Mouse (Mus musculus) heart, adult 2 months (tissue): ENCODE results near the gene Pde4c. TPM values are rescaled to one million over a fixed set of nuclear protein-coding genes. Genes with fewer than 3 reads are reported as not detected.
A peak's percentile ranks its signal among the peaks of the same experiment; 100 is the strongest.

Experiments used
- DNase-seq, 2 experiments: peaks; one replicate each; pipeline ENCODE4 v3.0.0; 2021
- H3K27ac ChIP-seq: fragments of 200-600 bp; 2 replicates; pipeline ENCODE4 v1.8.1; 2022
- H3K27me3 ChIP-seq: fragments of 200-500 bp; 2 replicates; pipeline ENCODE4 v1.6.1; 2012; ENCODE audit warnings: mild to moderate bottlenecking, low read length, inconsistent platforms, mixed read lengths; ENCODE audit not compliant: control insufficient read depth, insufficient read depth
- H3K36me3 ChIP-seq: fragments of 200-500 bp; 2 replicates; pipeline ENCODE4 v1.6.1; 2012; ENCODE audit warnings: low read length, inconsistent platforms; ENCODE audit not compliant: control insufficient read depth, insufficient read depth
- H3K4me1 ChIP-seq: fragments of 200-500 bp; 2 replicates; pipeline ENCODE4 v1.6.1; 2011; ENCODE audit warnings: low read length; ENCODE audit not compliant: control insufficient read depth, insufficient read depth
- H3K4me3 ChIP-seq: fragments of 200-600 bp; 2 replicates; pipeline ENCODE4 v1.8.1; 2022
- H3K79me2 ChIP-seq: fragments of 200-500 bp; replicated peaks from 2 replicates; pipeline ENCODE4 v1.6.1; 2012; ENCODE audit warnings: mild to moderate bottlenecking, inconsistent platforms, low read length, moderate library complexity, mixed read lengths; ENCODE audit not compliant: control insufficient read depth, insufficient read depth
- H3K9ac ChIP-seq: fragments of 200-500 bp; 2 replicates; pipeline ENCODE4 v1.6.1; 2012; ENCODE audit warnings: low read depth, mild to moderate bottlenecking, control low read depth, inconsistent platforms, low read length, mixed read lengths
- CTCF ChIP-seq: fragments of 200-600 bp; IDR thresholded peaks from 2 replicates; pipeline ENCODE4 v1.8.1; 2022; ENCODE audit warnings: antibody characterized with exemption, mild to moderate bottlenecking, moderate library complexity
- EP300 ChIP-seq: fragments of 200-500 bp; IDR thresholded peaks from 2 replicates; pipeline ENCODE4 v1.6.1; 2011; ENCODE audit warnings: low read depth, low read length, control low read depth; ENCODE audit not compliant: insufficient read depth
- POLR2A ChIP-seq: fragments of 200-500 bp; IDR thresholded peaks from 2 replicates; pipeline ENCODE4 v1.6.1; 2011; ENCODE audit warnings: mild to moderate bottlenecking, low read depth, low read length, control low read depth; ENCODE audit not compliant: insufficient read depth
- WGBS: fragments of 180-500 bp; shearing (Covaris S2); methylation state at CpG from one replicate; pipeline ENCODE4 v1.1.7; 2018; 5-methylcytosine and 5-hydroxymethylcytosine counted together
- intact Hi-C: fragments of 180-260 bp; cut with DNase I; formaldehyde crosslinking; loops from one replicate; pipeline ENCODE4 v1.15.1; 2025
- microRNA-seq, 2 experiments: library from miRNA; unstranded; fragments of <30 nt; microRNA quantifications; one replicate each; pipeline ENCODE4 v1.2.0; 2021
- polyA plus RNA-seq: library from polyadenylated mRNA; depleted of rRNA; stranded (reverse); fragments of >200 nt; gene quantifications from 2 replicates; pipeline ENCODE4 v1.2.3, GENCODE M21; 2012; rRNA removed
- total RNA-seq, 2 experiments: library from RNA; stranded (reverse); gene quantifications; 2 replicates each; pipeline ENCODE4 v1.2.3; 2021

The Pde4c gene
- total and polyA plus RNA-seq, 3 experiments = 2.3 to 11.0 (median 2.7) TPM

DNA sequence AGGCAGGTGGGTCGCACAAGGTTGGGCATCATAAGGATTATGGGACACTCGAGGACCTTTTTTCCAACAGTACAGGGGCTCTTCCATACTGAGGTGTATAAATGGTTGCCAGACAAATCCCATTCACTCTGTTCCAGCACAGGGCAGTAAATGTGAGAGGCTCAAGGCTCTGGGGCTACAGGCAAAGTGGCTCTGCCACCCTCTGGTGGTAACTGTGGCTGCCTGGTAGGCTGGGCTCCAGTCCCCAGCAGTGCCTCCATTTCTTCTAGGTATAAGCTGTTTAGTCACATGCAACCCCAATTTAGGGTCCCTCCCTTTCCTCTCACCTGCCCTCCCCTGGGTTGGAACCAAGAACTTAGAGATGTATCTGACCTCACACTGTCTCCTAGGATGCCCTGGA is 71.8 kb downstream of the Pde4c start:
- no peaks in the 10 kb centered on the region for H3K27me3 ChIP-seq

DNA sequence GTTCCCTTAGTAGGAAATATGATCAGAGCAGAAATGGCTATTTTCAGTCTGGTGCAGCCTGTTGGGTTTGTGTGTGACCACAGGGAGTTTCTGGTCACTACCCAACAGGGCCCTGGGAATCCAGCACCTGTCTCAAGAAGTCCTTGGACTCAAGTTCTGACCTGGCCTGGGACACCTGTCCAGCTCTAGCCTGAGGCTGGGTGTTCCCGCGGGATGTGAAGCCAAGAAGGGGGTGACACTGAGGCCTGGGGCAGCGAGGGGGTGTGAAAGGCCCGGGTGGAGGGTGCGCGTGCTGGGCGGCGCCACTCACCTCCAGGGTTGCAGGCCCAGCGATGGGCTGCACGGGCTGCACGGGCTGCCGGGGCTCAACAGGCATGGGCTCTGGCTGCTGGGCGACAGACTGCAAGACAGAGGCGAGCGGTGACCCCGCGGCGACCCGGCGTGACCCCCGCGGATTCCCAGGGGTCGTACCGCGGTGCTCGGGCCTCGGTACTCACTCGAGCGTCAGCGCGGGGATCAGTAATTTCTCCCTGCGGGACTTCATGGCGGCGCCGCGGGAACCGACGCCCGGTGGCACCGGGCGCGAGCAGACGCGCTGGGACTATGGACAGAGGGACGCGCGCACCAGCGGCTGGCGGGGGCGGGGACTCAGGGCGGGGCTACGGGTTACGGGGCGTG is 73.0 kb downstream of the Pde4c start:
- 8% methylated on average over 54 of the region's 54 CpGs for WGBS
- Histone ChIP-seq H3K4me3 (peak overlapping the region; percentile 61), H3K79me2 (no peaks in the 10 kb centered on the region), H3K36me3 (no peaks in the 10 kb centered on the region), H3K27me3 (no peaks in the 10 kb centered on the region), H3K27ac (peak overlapping the region; percentile 39; the same call in 1 of the 2 replicates), H3K9ac (peak overlapping the region; percentile 73), H3K4me1 (peaks cover 5% of the 10 kb centered on the region)
- TF ChIP-seq POLR2A = 0 out of 2 replicates have a peak, but pooled peaks have one; percentile 21
- TF ChIP-seq CTCF = no peak
- TF ChIP-seq EP300 = no peak
- intact Hi-C loops = loop anchor here (2.0 kb wide), 1 partner anchor 20 kb away; the partner anchor contains the start of gene Pik3r2
- DNase-seq = no peak

More for the DNA sequence above, 71.8 kb downstream of the Pde4c start:
- no peaks in the 10 kb centered on the region for H3K79me2 ChIP-seq
- TF ChIP-seq EP300 (no peak), POLR2A (no peak), CTCF (peak; percentile 35)
- 89% methylated on average over 2 of the region's 2 CpGs for WGBS
- DNase-seq = no peak
- intact Hi-C loops = no loop called here
- peaks cover 6% of the 10 kb centered on the region for H3K4me1 ChIP-seq
- H3K9ac ChIP-seq = no peak overlapping the region
- no peak overlapping the region for H3K4me3 ChIP-seq
- H3K36me3 ChIP-seq = no peaks in the 10 kb centered on the region
- H3K27ac ChIP-seq = no peak overlapping the region

DNA sequence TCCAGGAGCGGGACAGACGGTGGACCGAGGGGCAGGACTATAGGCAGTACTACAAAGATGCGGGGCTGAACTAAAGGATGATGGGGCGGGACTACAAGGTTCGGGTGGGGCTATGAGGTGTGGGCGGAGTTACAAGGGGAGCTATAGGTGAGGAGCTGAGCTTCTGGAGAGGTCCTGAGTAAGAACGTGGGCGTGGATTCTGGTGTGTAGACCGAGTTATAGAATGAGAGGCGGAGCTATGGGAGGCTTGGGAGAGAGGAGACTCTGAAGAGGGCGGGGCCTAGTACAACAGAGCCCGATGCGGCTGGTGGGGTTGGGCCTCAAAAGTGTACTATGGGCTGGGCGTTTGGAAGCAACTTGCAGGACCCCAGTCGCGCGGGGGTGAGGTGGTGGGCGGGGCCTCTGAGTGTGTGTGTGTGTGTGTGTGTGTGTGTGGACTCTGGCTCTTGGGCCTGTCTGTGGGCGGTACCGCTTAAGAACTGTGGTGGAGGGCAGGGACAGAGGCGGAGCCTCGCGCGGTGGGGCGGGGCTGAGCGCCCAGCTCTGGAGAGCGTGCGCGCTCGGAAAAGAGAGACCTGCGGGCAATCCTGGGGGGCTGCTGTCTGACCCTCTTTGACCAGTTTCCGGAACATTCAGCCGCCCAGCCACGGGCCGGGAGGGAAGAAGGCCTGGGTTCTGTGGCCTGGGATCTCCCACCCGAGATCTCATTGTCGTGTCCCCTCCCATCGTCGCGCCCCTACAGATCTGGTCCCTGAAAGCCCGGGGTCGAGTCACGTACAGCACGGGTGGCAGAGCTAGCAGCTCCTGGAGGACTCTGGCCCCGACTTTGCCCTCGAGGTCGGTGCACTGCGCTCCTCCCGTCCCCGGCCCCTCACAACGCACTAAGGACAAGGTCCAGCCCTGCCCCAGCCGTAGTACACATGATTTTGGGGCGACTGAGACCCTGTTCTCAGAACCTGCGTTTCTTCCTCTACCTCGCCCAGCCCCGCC is 73.9 kb downstream of the Pde4c start:
- Histone ChIP-seq H3K79me2 (no peaks in the 10 kb centered on the region), H3K27ac (peak overlapping the region; percentile 9), H3K9ac (peak overlapping the region; percentile 64), H3K36me3 (no peaks in the 10 kb centered on the region), H3K27me3 (no peaks in the 10 kb centered on the region), H3K4me3 (peak overlapping the region; percentile 61), H3K4me1 (peaks cover 3% of the 10 kb centered on the region; the same call in 1 of the 2 replicates)
- DNase-seq = peak; percentile 90 to 91
- intact Hi-C loops = loop anchor here (2.0 kb wide), 1 partner anchor 21 kb away; the partner anchor contains the start of gene Pik3r2
- TF ChIP-seq EP300 (no peak), POLR2A (no peak), CTCF (no peak)
- 2% methylated on average over 53 of the region's 57 CpGs for WGBS

DNA sequence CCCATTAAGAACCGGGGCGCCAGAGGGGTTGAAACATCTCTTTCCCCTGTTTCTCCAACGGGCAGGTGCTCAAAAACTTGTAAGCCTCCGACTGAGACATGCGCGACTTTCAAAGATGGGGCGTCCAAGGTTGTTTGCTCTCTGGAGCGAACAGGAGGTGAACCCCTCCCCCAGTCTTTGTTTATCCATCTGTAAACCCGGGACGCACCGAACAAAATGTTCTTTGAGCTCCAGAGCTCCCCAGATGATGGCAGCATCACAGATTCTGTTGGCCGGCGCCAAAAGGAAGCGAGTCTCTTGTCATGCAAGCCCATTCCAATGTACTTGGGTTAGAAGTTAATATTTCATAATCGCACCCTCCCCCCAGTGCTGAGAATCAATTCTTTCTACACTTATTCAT is 74.8 kb downstream of the Pde4c start:
- Histone ChIP-seq H3K27me3 (no peaks in the 10 kb centered on the region), H3K27ac (no peak overlapping the region), H3K79me2 (no peaks in the 10 kb centered on the region), H3K36me3 (no peaks in the 10 kb centered on the region), H3K4me1 (peaks cover 3% of the 10 kb centered on the region; the same call in 1 of the 2 replicates), H3K9ac (no peak overlapping the region), H3K4me3 (no peak overlapping the region)
- peak; percentile 44 to 47 for DNase-seq
- 18% methylated on average over 15 of the region's 15 CpGs for WGBS
- intact Hi-C loops = no loop called here
- no peak for TF ChIP-seq POLR2A
- no peak for TF ChIP-seq CTCF
- 0 out of 2 replicates have a peak, but pooled peaks have one; percentile 18 for TF ChIP-seq EP300

DNA sequence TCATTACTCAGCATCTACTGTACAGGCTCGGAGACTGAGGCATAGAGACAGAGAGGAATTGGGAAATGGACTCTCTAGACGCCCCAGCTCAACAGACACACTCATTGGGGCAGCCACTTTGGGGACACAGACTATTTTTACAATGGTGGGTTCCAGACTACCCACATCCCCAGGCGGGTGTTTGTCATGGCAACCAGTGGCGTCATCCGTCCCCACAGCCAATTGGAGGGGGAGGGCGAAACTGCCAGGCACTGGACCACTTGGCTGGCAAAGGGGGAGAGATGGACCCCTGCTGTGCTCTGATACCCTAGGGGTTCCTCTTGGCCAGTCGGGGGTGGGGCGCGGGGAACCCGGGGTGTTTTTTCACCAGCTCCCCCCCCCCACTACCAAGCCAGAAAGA is 77.1 kb downstream of the Pde4c start:
- Histone ChIP-seq H3K4me3 (no peak overlapping the region), H3K4me1 (peaks cover 3% of the 10 kb centered on the region; the same call in 1 of the 2 replicates), H3K36me3 (no peaks in the 10 kb centered on the region), H3K79me2 (no peaks in the 10 kb centered on the region), H3K9ac (no peak overlapping the region), H3K27me3 (no peaks in the 10 kb centered on the region), H3K27ac (no peak overlapping the region)
- TF ChIP-seq POLR2A (no peak), EP300 (no peak), CTCF (no peak)
- intact Hi-C loops = no loop called here
- WGBS = 70% methylated on average over 10 of the region's 10 CpGs
- no peak for DNase-seq

Small RNAs within 50 kb of the gene (microRNA-seq; reads per million reads assigned to microRNA genes)
- gene Mir7240 = 0.56 to 1.5 reads per million in 2 experiments

Other genes with a start within 250 kb of the Pde4c start
- gene Klhl26, start 246.8 kb upstream of the Pde4c start, total RNA-seq = 1 to 10 TPM; 8.1 to 8.6 TPM
- 18.8 and 21.2 TPM in 2 replicates for gene Klhl26, start 246.8 kb upstream of the Pde4c start, polyA plus RNA-seq
- gene Tmem59l, start 236.4 kb upstream of the Pde4c start, total RNA-seq = not detected
- 0.21 and 0.53 TPM in 2 replicates for gene Tmem59l, start 236.4 kb upstream of the Pde4c start, polyA plus RNA-seq
- gene Crlf1, start 230.6 kb upstream of the Pde4c start, total RNA-seq = under 1 TPM; 0.68 to 0.89 TPM
- gene Crlf1, start 230.6 kb upstream of the Pde4c start, polyA plus RNA-seq = 0.38 and 2.3 TPM in 2 replicates
- 100 to 1,000 TPM; 111 to 118 TPM for gene Rex1bd, start 217.0 kb upstream of the Pde4c start, total RNA-seq
- 129 and 145 TPM in 2 replicates for gene Rex1bd, start 217.0 kb upstream of the Pde4c start, polyA plus RNA-seq
- gene Uba52, start 212.9 kb upstream of the Pde4c start, total RNA-seq = 1,000 to 10,000 TPM; 1,480 to 1,595 TPM
- 439 and 626 TPM in 2 replicates for gene Uba52, start 212.9 kb upstream of the Pde4c start, polyA plus RNA-seq
- 100 to 1,000 TPM; 116 to 135 TPM for gene Fkbp8, start 196.0 kb upstream of the Pde4c start, total RNA-seq
- 179 and 201 TPM in 2 replicates for gene Fkbp8, start 196.0 kb upstream of the Pde4c start, polyA plus RNA-seq
- 10 to 100 TPM; 80.4 to 99.4 TPM for gene Kxd1, start 195.8 kb upstream of the Pde4c start, total RNA-seq
- 111 and 121 TPM in 2 replicates for gene Kxd1, start 195.8 kb upstream of the Pde4c start, polyA plus RNA-seq
- 10 to 100 TPM in 1 of 2 experiments, 1 to 10 TPM in 1; 9.6 to 12.0 TPM for gene Ell, start 184.3 kb upstream of the Pde4c start, total RNA-seq
- gene Ell, start 184.3 kb upstream of the Pde4c start, polyA plus RNA-seq = 12.7 and 13.8 TPM in 2 replicates
- gene Isyna1, start 129.3 kb upstream of the Pde4c start, total RNA-seq = 10 to 100 TPM; 26.7 to 28.3 TPM
- gene Isyna1, start 129.3 kb upstream of the Pde4c start, polyA plus RNA-seq = 40.3 and 41.6 TPM in 2 replicates
- gene Ssbp4, start 114.8 kb upstream of the Pde4c start, total RNA-seq = 10 to 100 TPM; 34.6 to 35.8 TPM
- 45.6 and 72.8 TPM in 2 replicates for gene Ssbp4, start 114.8 kb upstream of the Pde4c start, polyA plus RNA-seq
- gene Lrrc25, start 107.6 kb upstream of the Pde4c start, total RNA-seq = 1 to 10 TPM; 1.6 to 1.8 TPM
- gene Lrrc25, start 107.6 kb upstream of the Pde4c start, polyA plus RNA-seq = 3.6 and 4.5 TPM in 2 replicates
- gene Gdf15, start 91.3 kb upstream of the Pde4c start, total RNA-seq = 1 to 10 TPM; 1.1 to 2.0 TPM
- 0.38 and 3.8 TPM in 2 replicates for gene Gdf15, start 91.3 kb upstream of the Pde4c start, polyA plus RNA-seq
- 10 to 100 TPM; 39.7 to 48.4 TPM for gene Pgpep1, start 63.3 kb upstream of the Pde4c start, total RNA-seq
- gene Pgpep1, start 63.3 kb upstream of the Pde4c start, polyA plus RNA-seq = 35.5 and 44.8 TPM in 2 replicates
- 10 to 100 TPM; 56.9 to 64.2 TPM for gene Lsm4, start 50.5 kb upstream of the Pde4c start, total RNA-seq
- 54.1 and 68.3 TPM in 2 replicates for gene Lsm4, start 50.5 kb upstream of the Pde4c start, polyA plus RNA-seq
- gene Jund, start 24.8 kb upstream of the Pde4c start, total RNA-seq = 100 to 1,000 TPM; 123 to 127 TPM
- 66.2 and 109 TPM in 2 replicates for gene Jund, start 24.8 kb upstream of the Pde4c start, polyA plus RNA-seq
- gene Iqcn, start 20.3 kb upstream of the Pde4c start, total RNA-seq = not detected
- gene Iqcn, start 20.3 kb upstream of the Pde4c start, polyA plus RNA-seq = 0.06 and 0.12 TPM in 2 replicates
- gene Gm3336, start 5.2 kb upstream of the Pde4c start, total RNA-seq = not detected
- not detected in 2 replicates for gene Gm3336, start 5.2 kb upstream of the Pde4c start, polyA plus RNA-seq
- 10 to 100 TPM; 46.5 to 48.0 TPM for gene Rab3a, start 31.0 kb downstream of the Pde4c start, total RNA-seq
- gene Rab3a, start 31.0 kb downstream of the Pde4c start, polyA plus RNA-seq = 89.1 and 117 TPM in 2 replicates
- 10 to 100 TPM; 21.7 to 29.1 TPM for gene Mpv17l2, start 37.2 kb downstream of the Pde4c start, total RNA-seq
- 30.0 and 32.2 TPM in 2 replicates for gene Mpv17l2, start 37.2 kb downstream of the Pde4c start, polyA plus RNA-seq
- 10 to 100 TPM; 22.0 to 22.4 TPM for gene Pik3r2, start 53.0 kb downstream of the Pde4c start, total RNA-seq
- 34.3 and 45.5 TPM in 2 replicates for gene Pik3r2, start 53.0 kb downstream of the Pde4c start, polyA plus RNA-seq
- gene Mast3, start 81.3 kb downstream of the Pde4c start, total RNA-seq = 1 to 10 TPM; 6.0 to 7.4 TPM
- 12.7 and 13.9 TPM in 2 replicates for gene Mast3, start 81.3 kb downstream of the Pde4c start, polyA plus RNA-seq
- gene Il12rb1, start 84.7 kb downstream of the Pde4c start, total RNA-seq = not detected
- 0.15 and 0.16 TPM in 2 replicates for gene Il12rb1, start 84.7 kb downstream of the Pde4c start, polyA plus RNA-seq
- 10 to 100 TPM in 1 of 2 experiments, 1 to 10 TPM in 1; 8.9 to 18.6 TPM for gene Arrdc2, start 116.0 kb downstream of the Pde4c start, total RNA-seq
- gene Arrdc2, start 116.0 kb downstream of the Pde4c start, polyA plus RNA-seq = 15.2 and 36.2 TPM in 2 replicates
- gene Kcnn1, start 139.5 kb downstream of the Pde4c start, total RNA-seq = 10 to 100 TPM; 12.6 to 14.7 TPM
- 21.5 and 29.0 TPM in 2 replicates for gene Kcnn1, start 139.5 kb downstream of the Pde4c start, polyA plus RNA-seq
- gene Ccdc124, start 150.2 kb downstream of the Pde4c start, total RNA-seq = 10 to 100 TPM; 44.6 to 49.1 TPM
- 26.8 and 40.7 TPM in 2 replicates for gene Ccdc124, start 150.2 kb downstream of the Pde4c start, polyA plus RNA-seq
- gene Slc5a5, start 169.0 kb downstream of the Pde4c start, total RNA-seq = not detected
- 0.18 TPM in 2 replicates for gene Slc5a5, start 169.0 kb downstream of the Pde4c start, polyA plus RNA-seq
- gene Rpl18a, start 173.7 kb downstream of the Pde4c start, total RNA-seq = 1,000 to 10,000 TPM in 1 of 2 experiments, 100 to 1,000 TPM in 1; 909 to 1,075 TPM
- gene Rpl18a, start 173.7 kb downstream of the Pde4c start, polyA plus RNA-seq = 1,802 and 2,387 TPM in 2 replicates
- gene Map1s, start 182.2 kb downstream of the Pde4c start, total RNA-seq = 10 to 100 TPM; 17.8 to 21.3 TPM
- gene Map1s, start 182.2 kb downstream of the Pde4c start, polyA plus RNA-seq = 12.0 and 20.2 TPM in 2 replicates